Mouse (Mus musculus) hindbrain, embryonic 13.5 days (tissue): ENCODE results near the gene Ryr3. TPM values are rescaled to one million over a fixed set of nuclear protein-coding genes. Genes with fewer than 3 reads are reported as not detected.

ENCODE experiments used
- ATAC-seq: fragments of 200-750 bp; cut with Nextera tagmentation; 2 replicates; pipeline ENCODE4 v1.8.0; 2017; ENCODE audit warnings: moderate TSS enrichment; ENCODE audit not compliant: low FRiP score
- H3K27ac ChIP-seq: fragments of 300-500 bp; sonication (generic); 2 replicates; pipeline ENCODE4 v1.5.1; 2015; ENCODE audit warnings: inconsistent platforms, mild to moderate bottlenecking, moderate library complexity
- H3K27me3 ChIP-seq: fragments of 300-500 bp; sonication (generic); 2 replicates; pipeline ENCODE4 v1.6.1; 2015; ENCODE audit warnings: mild to moderate bottlenecking, inconsistent platforms
- H3K36me3 ChIP-seq: fragments of 300-500 bp; sonication (generic); 2 replicates; pipeline ENCODE4 v1.6.1; 2015; ENCODE audit warnings: mild to moderate bottlenecking, inconsistent platforms
- H3K4me1 ChIP-seq: fragments of 300-500 bp; sonication (generic); replicated peaks from 2 replicates; pipeline ENCODE4 v1.6.1; 2015; ENCODE audit warnings: inconsistent platforms
- H3K4me2 ChIP-seq: fragments of 300-500 bp; sonication (generic); 2 replicates; pipeline ENCODE4 v1.6.1; 2015; ENCODE audit warnings: inconsistent platforms, mild to moderate bottlenecking, moderate library complexity
- H3K4me3 ChIP-seq: fragments of 300-500 bp; sonication (generic); 2 replicates; pipeline ENCODE4 v1.5.1; 2015; ENCODE audit warnings: mild to moderate bottlenecking, inconsistent platforms
- H3K9ac ChIP-seq: fragments of 300-500 bp; sonication (generic); 2 replicates; pipeline ENCODE4 v1.6.1; 2015; ENCODE audit warnings: mild to moderate bottlenecking, inconsistent platforms
- H3K9me3 ChIP-seq: fragments of 300-500 bp; sonication (generic); 2 replicates; pipeline ENCODE4 v1.6.1; 2016; ENCODE audit warnings: inconsistent platforms
- WGBS: fragments of 180-500 bp; shearing (Covaris S2); methylation state at CpG from one replicate; pipeline ENCODE4 v1.1.7; 2015; 5-methylcytosine and 5-hydroxymethylcytosine counted together
- polyA plus RNA-seq: library from polyadenylated mRNA; unstranded; fragments of >200 nt; fragmentation: Nextera tagmentation; extraction: Ambion mirVana; gene quantifications from 2 replicates; pipeline ENCODE4 v1.2.1, GENCODE M21; 2015

Ryr3 gene
- polyA plus RNA-seq: 3.3 and 3.9 TPM in 2 replicates

GRCm38 (mm10) chr2:113216746-113217461 is at the start of gene Ryr3:
Gene Ryr3, minus strand, starts transcription at chr2:113217096.
- Histone ChIP-seq H3K9me3 (no peaks in the 10 kb centered on the region), H3K4me1 (peaks cover 12% of the 10 kb centered on the region), H3K27me3 (peaks cover 29% of the 10 kb centered on the region), H3K4me3 (peak within 1 kb of the TSS; percentile 65), H3K27ac (peak within 1 kb of the TSS; percentile 90), H3K36me3 (no peaks in the 10 kb centered on the region), H3K9ac (peak within 1 kb of the TSS; percentile 79), H3K4me2 (peak within 1 kb of the TSS; percentile 85)
- under 1% methylated on average over 34 of the region's 72 CpGs for WGBS
- ATAC-seq: peak; percentile 98

DNA sequence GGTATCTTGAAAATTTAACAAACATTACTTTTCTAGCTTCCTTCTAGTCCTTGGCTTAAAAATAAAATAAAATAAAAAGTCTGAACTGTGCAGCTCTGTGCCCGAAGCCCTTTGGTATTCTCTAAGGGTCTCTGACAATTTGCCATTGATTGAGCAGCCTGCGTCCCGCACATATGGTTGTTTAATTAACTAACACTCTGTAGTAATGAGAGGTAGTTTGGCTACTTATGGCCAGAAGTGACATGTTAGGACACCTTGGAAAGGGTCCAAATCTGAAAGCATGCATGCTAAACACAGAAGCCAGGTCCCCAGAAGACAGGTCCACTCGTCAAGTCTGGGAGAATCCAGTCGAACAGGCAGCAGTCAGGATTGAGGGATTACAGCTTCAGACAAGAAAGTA is 22.0 kb upstream of the Ryr3 start:
- no peak overlapping the region for H3K9ac ChIP-seq
- peak; percentile 66; the same call in 1 of the 2 replicates for ATAC-seq
- WGBS: 49% methylated on average over 5 of the region's 5 CpGs
- H3K4me2 ChIP-seq: no peak overlapping the region
- H3K9me3 ChIP-seq: no peaks in the 10 kb centered on the region
- no peaks in the 10 kb centered on the region for H3K4me1 ChIP-seq
- no peak overlapping the region for H3K4me3 ChIP-seq
- no peaks in the 10 kb centered on the region for H3K27me3 ChIP-seq
- H3K27ac ChIP-seq: no peak overlapping the region
- no peaks in the 10 kb centered on the region for H3K36me3 ChIP-seq

- Histone ChIP-seq H3K4me1 (no peaks in the 10 kb centered on the region), H3K27me3 (no peaks in the 10 kb centered on the region)
These were observed 20.1 kb upstream of the Ryr3 start for GRCm38 (mm10) chr2:113236993-113237392.

GRCm38 (mm10) chr2:113234559-113234958 is 17.7 kb upstream of the Ryr3 start:
- H3K9me3 ChIP-seq: no peaks in the 10 kb centered on the region
- no peak overlapping the region for H3K9ac ChIP-seq
- ATAC-seq: no peak
- no peaks in the 10 kb centered on the region for H3K36me3 ChIP-seq
- H3K4me2 ChIP-seq: no peak overlapping the region
- WGBS: 23% methylated on average over 3 of the region's 3 CpGs
- H3K27me3 ChIP-seq: no peaks in the 10 kb centered on the region
- no peaks in the 10 kb centered on the region for H3K4me1 ChIP-seq
- no peak overlapping the region for H3K27ac ChIP-seq
- no peak overlapping the region for H3K4me3 ChIP-seq

More at GRCm38 (mm10) chr2:113236993-113237392, 20.1 kb upstream of the Ryr3 start:
- H3K4me3 ChIP-seq: no peak overlapping the region
- WGBS: 71% methylated on average over 1 of the region's 1 CpGs
- H3K4me2 ChIP-seq: no peak overlapping the region
- H3K27ac ChIP-seq: no peak overlapping the region
- no peaks in the 10 kb centered on the region for H3K36me3 ChIP-seq
- H3K9ac ChIP-seq: no peak overlapping the region
- ATAC-seq: no peak
- H3K9me3 ChIP-seq: no peaks in the 10 kb centered on the region

DNA sequence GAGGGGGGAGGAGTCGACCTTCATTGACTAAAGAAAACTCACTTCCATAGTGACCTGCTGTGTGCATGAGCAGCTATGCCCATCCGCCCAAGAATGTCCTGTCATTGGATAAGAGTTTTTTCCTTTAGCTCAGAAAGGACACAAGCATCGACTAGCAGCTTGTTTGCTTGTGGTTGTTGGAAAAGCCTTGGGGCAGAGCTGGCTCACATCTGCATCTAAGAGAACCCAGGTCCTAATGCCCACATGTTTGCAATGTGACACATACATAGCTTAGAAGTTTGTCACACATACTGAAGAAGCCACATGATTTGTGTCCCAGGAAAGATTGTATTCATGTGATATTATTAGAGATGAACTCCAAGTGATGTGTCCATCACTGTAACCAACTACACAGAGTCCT is 16.5 kb upstream of the Ryr3 start:
- H3K4me1 ChIP-seq: no peaks in the 10 kb centered on the region
- H3K9me3 ChIP-seq: no peaks in the 10 kb centered on the region
- H3K9ac ChIP-seq: no peak overlapping the region
- 42% methylated on average over 3 of the region's 3 CpGs for WGBS
- ATAC-seq: no peak
- H3K4me3 ChIP-seq: no peak overlapping the region
- no peak overlapping the region for H3K4me2 ChIP-seq
- H3K36me3 ChIP-seq: no peaks in the 10 kb centered on the region
- no peak overlapping the region for H3K27ac ChIP-seq
- H3K27me3 ChIP-seq: no peaks in the 10 kb centered on the region

- Histone ChIP-seq H3K27ac (peak overlapping the region; percentile 90), H3K4me1 (peaks cover 12% of the 10 kb centered on the region), H3K9me3 (no peaks in the 10 kb centered on the region), H3K4me2 (peak overlapping the region; percentile 85), H3K27me3 (peaks cover 29% of the 10 kb centered on the region), H3K9ac (peak overlapping the region; percentile 79), H3K36me3 (no peaks in the 10 kb centered on the region), H3K4me3 (peak overlapping the region; percentile 65)
- peak; percentile 2; the same call in 1 of the 2 replicates for ATAC-seq
- WGBS: 4% methylated on average over 23 of the region's 23 CpGs
These were observed 671 bp downstream of the Ryr3 start for GRCm38 (mm10) chr2:113216105-113216745.

DNA sequence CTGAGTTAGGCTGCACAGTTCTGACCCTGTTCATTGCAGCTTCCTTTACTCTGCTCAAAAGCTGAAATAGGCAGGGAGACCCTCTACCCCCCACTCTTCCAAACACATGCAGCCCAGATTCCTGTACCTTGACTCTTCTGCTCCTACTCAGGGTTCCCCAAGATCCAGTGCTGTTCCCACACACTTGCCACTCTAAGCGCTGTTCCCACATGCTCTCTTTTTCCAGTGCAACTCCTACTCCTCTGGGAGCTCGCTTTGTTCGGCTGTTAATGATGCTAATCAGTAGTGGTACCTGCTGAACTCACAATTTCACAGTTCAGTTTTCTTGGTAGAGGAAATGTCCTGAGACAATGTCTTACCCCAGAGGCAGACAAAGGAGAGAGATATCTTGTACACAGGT is 6.9 kb downstream of the Ryr3 start:
- Histone ChIP-seq H3K4me2 (no peak overlapping the region), H3K9me3 (no peaks in the 10 kb centered on the region), H3K4me1 (no peaks in the 10 kb centered on the region), H3K36me3 (no peaks in the 10 kb centered on the region), H3K27ac (no peak overlapping the region), H3K9ac (no peak overlapping the region), H3K27me3 (peaks cover 8% of the 10 kb centered on the region), H3K4me3 (no peak overlapping the region)
- no peak for ATAC-seq
- WGBS: 83% methylated on average over 3 of the region's 3 CpGs

DNA sequence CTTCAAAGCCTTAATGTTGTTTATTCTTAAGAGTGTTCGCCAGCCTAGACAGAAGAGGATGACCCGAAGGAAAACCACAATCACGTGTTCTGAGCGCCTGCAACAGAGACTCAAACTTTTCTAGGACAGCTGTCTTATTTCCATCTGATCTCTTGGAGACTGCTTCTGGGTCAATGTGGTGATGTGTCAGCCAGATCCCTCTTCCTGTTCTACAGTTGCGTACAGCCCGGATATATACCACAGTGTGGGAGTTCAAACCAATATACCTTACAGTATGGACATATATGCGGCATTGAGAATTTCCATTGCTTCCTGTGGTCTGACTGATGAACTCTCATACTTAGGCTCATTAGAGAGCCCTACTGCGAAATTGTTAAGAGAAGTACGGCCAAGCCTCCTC is 7.6 kb downstream of the Ryr3 start:
- WGBS: 91% methylated on average over 9 of the region's 9 CpGs
- Histone ChIP-seq H3K9me3 (no peaks in the 10 kb centered on the region), H3K4me1 (no peaks in the 10 kb centered on the region), H3K27me3 (peaks cover 3% of the 10 kb centered on the region; the same call in 1 of the 2 replicates), H3K4me3 (no peak overlapping the region), H3K4me2 (no peak overlapping the region), H3K36me3 (no peaks in the 10 kb centered on the region), H3K9ac (no peak overlapping the region), H3K27ac (no peak overlapping the region)
- ATAC-seq: no peak

- Histone ChIP-seq H3K4me2 (no peak overlapping the region), H3K36me3 (no peaks in the 10 kb centered on the region), H3K9me3 (no peaks in the 10 kb centered on the region), H3K27ac (no peak overlapping the region), H3K27me3 (no peaks in the 10 kb centered on the region), H3K9ac (no peak overlapping the region), H3K4me3 (no peak overlapping the region), H3K4me1 (no peaks in the 10 kb centered on the region)
- no peak for ATAC-seq
- WGBS: 86% methylated on average over 6 of the region's 6 CpGs
These were observed 14.0 kb downstream of the Ryr3 start for GRCm38 (mm10) chr2:113202857-113203256.

DNA sequence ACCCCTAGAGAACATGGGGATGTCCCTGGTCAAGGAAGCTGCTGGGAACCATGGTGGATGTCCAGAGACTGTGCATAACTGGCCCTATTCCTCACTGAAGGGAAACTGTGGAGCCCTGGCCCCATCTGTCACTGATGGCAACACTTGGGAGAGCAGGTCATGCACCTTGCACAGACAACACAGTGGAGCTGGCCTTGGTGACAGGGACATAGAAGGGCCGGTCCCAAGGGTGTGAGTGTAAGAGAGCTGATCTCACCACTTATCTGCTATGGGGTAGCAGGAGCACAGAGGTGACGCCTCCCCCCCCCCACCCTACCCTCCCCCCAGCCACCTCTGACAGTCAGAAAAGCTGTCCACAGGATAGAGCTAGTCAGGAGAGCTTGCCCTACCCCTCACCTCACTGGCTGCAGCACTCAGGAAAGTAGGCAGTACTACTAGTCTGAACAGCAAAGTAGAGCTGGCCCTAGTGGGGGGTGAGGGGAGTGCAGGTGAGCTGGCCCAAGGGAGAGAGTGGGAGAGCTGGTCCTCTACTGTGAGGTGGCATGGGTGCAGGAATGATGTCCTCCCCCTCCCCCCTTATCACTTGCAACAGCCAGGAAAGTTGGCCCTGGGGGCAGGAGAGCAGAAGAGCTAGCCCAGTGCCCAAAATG is 17.7 kb downstream of the Ryr3 start:
- peak; percentile 44 for ATAC-seq
- Histone ChIP-seq H3K4me3 (no peak overlapping the region), H3K9ac (no peak overlapping the region), H3K27ac (no peak overlapping the region), H3K27me3 (no peaks in the 10 kb centered on the region), H3K9me3 (no peaks in the 10 kb centered on the region), H3K4me1 (no peaks in the 10 kb centered on the region), H3K4me2 (no peak overlapping the region), H3K36me3 (no peaks in the 10 kb centered on the region)
- 79% methylated on average over 2 of the region's 2 CpGs for WGBS

GRCm38 (mm10) chr2:113187158-113187557 is 29.7 kb downstream of the Ryr3 start:
- no peak for ATAC-seq
- Histone ChIP-seq H3K9ac (no peak overlapping the region), H3K27me3 (no peaks in the 10 kb centered on the region), H3K4me1 (no peaks in the 10 kb centered on the region), H3K4me2 (no peak overlapping the region), H3K9me3 (no peaks in the 10 kb centered on the region), H3K36me3 (no peaks in the 10 kb centered on the region), H3K4me3 (no peak overlapping the region), H3K27ac (no peak overlapping the region)
- WGBS: 60% methylated on average over 6 of the region's 6 CpGs

- no peak overlapping the region for H3K4me2 ChIP-seq
- H3K9ac ChIP-seq: no peak overlapping the region
These were observed 35.2 kb downstream of the Ryr3 start for GRCm38 (mm10) chr2:113181701-113182100.

More at GRCm38 (mm10) chr2:113181701-113182100, 35.2 kb downstream of the Ryr3 start:
- WGBS: 52% methylated on average over 5 of the region's 5 CpGs
- Histone ChIP-seq H3K27me3 (no peaks in the 10 kb centered on the region), H3K27ac (no peak overlapping the region), H3K4me1 (no peaks in the 10 kb centered on the region), H3K4me3 (no peak overlapping the region), H3K9me3 (no peaks in the 10 kb centered on the region), H3K36me3 (no peaks in the 10 kb centered on the region)
- no peak for ATAC-seq
